Mouse (Mus musculus) thymus, adult 2 months (tissue): ENCODE results near the gene Ptov1.

Experiments used
- CTCF ChIP-seq: fragments of 200-500 bp; IDR thresholded peaks from 2 replicates; pipeline ENCODE4 v1.5.1; 2012; ENCODE audit warnings: mild to moderate bottlenecking, control low read depth, low read length, moderate library complexity, borderline replicate concordance; ENCODE audit not compliant: control insufficient read depth, poor library complexity, insufficient read depth; ENCODE audit errors: extremely low read depth
- POLR2A ChIP-seq: fragments of 200-500 bp; IDR thresholded peaks from 2 replicates; pipeline ENCODE4 v1.6.1; 2012; ENCODE audit warnings: mild to moderate bottlenecking, low read length, control low read depth, moderate library complexity; ENCODE audit not compliant: control insufficient read depth, poor library complexity, insufficient read depth; ENCODE audit errors: extremely low read depth

- no peak for TF ChIP-seq POLR2A
- no peak for TF ChIP-seq CTCF
These were observed 30.5 kb downstream of the Ptov1 start for GRCm38 (mm10) chr7:44839171-44839490.
